8 mouse cellular contexts compared by ENCODE assay signal in genomic region chr10:79553691-79554090, GRCm38 (mm10). TPM values are rescaled to one million over a fixed set of nuclear protein-coding genes. Genes with fewer than 3 reads are reported as not detected.
A peak's percentile ranks its signal among the peaks of the same experiment; 100 is the strongest.
DNase-seq lines count a peak whose midpoint lies in the region; ATAC-seq and TF ChIP-seq lines count a peak whose summit lies in the region.

No protein-coding gene starts in this region.

- peak overlapping the region; percentile 53 for H3ac ChIP-seq in myocyte (ENCODE audit: control insufficient read depth, insufficient read length)

- WGBS in hindbrain, embryonic 15.5 days, result 33% methylated on average over 10 of the region's 10 CpGs

- H3K4me3 ChIP-seq in layer of hippocampus, adult 2 months, result peak overlapping the region; percentile 77
- peak overlapping the region; percentile 90 for H3K4me3 ChIP-seq in hindbrain, embryonic 15.5 days
- H3K4me3 ChIP-seq in myocyte, result peak overlapping the region; percentile 34

- no peaks in the 10 kb centered on the region for H3K27me3 ChIP-seq in hindbrain, embryonic 15.5 days
- no peaks in the 10 kb centered on the region for H3K27me3 ChIP-seq in myocyte (ENCODE audit: control insufficient read depth, insufficient read depth, insufficient read length)

- H3K79me2 ChIP-seq in myocyte (ENCODE audit: control insufficient read depth, insufficient read depth), result peaks cover 12% of the 10 kb centered on the region

- DNase-seq in layer of hippocampus, adult 2 months (ENCODE audit: low spot score in 2 of 2), result no peak
- DNase-seq in layer of hippocampus, adult 9-11 months, result no peak
- peak; percentile 16 for DNase-seq in embryo, embryonic 11 days
- DNase-seq in T-cell, adult 2 months (ENCODE audit: low spot score), result no peak
- no peak for DNase-seq in left cerebral cortex, adult 8-10 months (ENCODE audit: low spot score in 2 of 2)
- DNase-seq in adrenal gland, postnatal 10 days, result no peak

- H3K27ac ChIP-seq in layer of hippocampus, adult 2 months, result no peak overlapping the region
- H3K27ac ChIP-seq in hindbrain, embryonic 15.5 days (replicated peaks), result no peak overlapping the region

- H3K9ac ChIP-seq in hindbrain, embryonic 15.5 days, result peak overlapping the region; percentile 78; the same call in 1 of the 2 replicates

- no peak for ATAC-seq in hindbrain, embryonic 15.5 days (ENCODE audit: low FRiP score, low read depth)

- peaks cover 11% of the 10 kb centered on the region for H3K36me3 ChIP-seq in hindbrain, embryonic 15.5 days
- H3K36me3 ChIP-seq in myocyte (ENCODE audit: control insufficient read depth, insufficient read depth), result no peaks in the 10 kb centered on the region

- TF ChIP-seq POLR2A in myocyte (IDR thresholded peaks at IDR 0.05; ENCODE audit: insufficient read length, low read depth), result no peak

- peaks cover 24% of the 10 kb centered on the region for H3K4me1 ChIP-seq in hindbrain, embryonic 15.5 days (replicated peaks)

- no peaks in the 10 kb centered on the region for H3K9me3 ChIP-seq in hindbrain, embryonic 15.5 days

- TF ChIP-seq CTCF in layer of hippocampus, adult 2 months (conservative IDR thresholded peaks at IDR 0.05), result no peak

- H3K4me2 ChIP-seq in hindbrain, embryonic 15.5 days, result peak overlapping the region; percentile 87
- H3K4me2 ChIP-seq in myocyte (ENCODE audit: low read depth), result peak overlapping the region; percentile 91

TF ChIP-seq in myocyte, 11 proteins besides CTCF, POLR2A, EP300 and RAD21:
- TF ChIP-seq E2F4 (IDR thresholded peaks at IDR 0.05; ENCODE audit: insufficient read depth) (no peak), USF1 (IDR thresholded peaks at IDR 0.05; ENCODE audit: low read depth) (no peak), MYOG (IDR thresholded peaks at IDR 0.05; ENCODE audit: control insufficient read depth in 1 of 3, insufficient read depth in 1 of 3, insufficient read length in 2 of 3, low read depth in 2 of 3) (no peak), TCF12 (IDR thresholded peaks at IDR 0.05; ENCODE audit: insufficient read depth, poor library complexity, severe bottlenecking) (no peak), CEBPB (IDR thresholded peaks at IDR 0.05; ENCODE audit: insufficient read depth, poor library complexity, severe bottlenecking) (no peak), SRF (IDR thresholded peaks at IDR 0.05; ENCODE audit: control insufficient read depth, insufficient read length, low read depth) (no peak), TCF3 (IDR thresholded peaks at IDR 0.05; ENCODE audit: insufficient read length, low read depth) (no peak), MYOD1 (IDR thresholded peaks at IDR 0.05; ENCODE audit: control insufficient read depth in 1 of 3, insufficient read length in 2 of 3, low read depth in 2 of 3) (no peak), REST (IDR thresholded peaks at IDR 0.05; ENCODE audit: insufficient read depth, insufficient read length) (no peak), POLR2AphosphoS2 (IDR thresholded peaks at IDR 0.05; ENCODE audit: insufficient read length, low read depth) (no peak), MAX (IDR thresholded peaks at IDR 0.05; ENCODE audit: low read depth) (no peak)

RNA-seq across cellular contexts. Expression of gene Mier2, which starts 1.3 kb away (rescaled TPM):
- 10 to 100 TPM; 60.1 to 61.6 TPM for total RNA-seq in layer of hippocampus, adult 2 months (2021)
- polyA plus RNA-seq in hindbrain, embryonic 15.5 days (2015; fragmentation: Nextera tagmentation; extraction: Ambion mirVana), result 64.8 and 75.6 TPM in 2 replicates
- polyA plus RNA-seq in myocyte (2012; fragmentation: generic; extraction: Trizol), result 26.6 TPM
- 10 to 100 TPM; 43.1 to 48.8 (median 47.9) TPM for total RNA-seq in left cerebral cortex, adult 8-10 months (2022)
- 10 to 100 TPM; 27.3 to 31.8 TPM for total RNA-seq in adrenal gland, postnatal 10 days (2021)

RNA-seq across cellular contexts. Expression of gene Plpp2, which starts 20.1 kb away (rescaled TPM):
- 1 to 10 TPM; 4.2 to 4.9 TPM for total RNA-seq in layer of hippocampus, adult 2 months (2021)
- 17.7 and 21.9 TPM in 2 replicates for polyA plus RNA-seq in hindbrain, embryonic 15.5 days (2015; fragmentation: Nextera tagmentation; extraction: Ambion mirVana)
- polyA plus RNA-seq in myocyte (2012; fragmentation: generic; extraction: Trizol), result 68.7 TPM
- total RNA-seq in left cerebral cortex, adult 8-10 months (2022), result 1 to 10 TPM; 4.8 to 6.3 (median 6.1) TPM
- total RNA-seq in adrenal gland, postnatal 10 days (2021), result 10 to 100 TPM; 16.4 to 19.4 TPM

RNA-seq across cellular contexts. Expression of gene Theg, which starts 33.4 kb away (rescaled TPM):
- 1 to 10 TPM in 1 of 2 experiments, not detected in 1; 1.2 TPM for total RNA-seq in layer of hippocampus, adult 2 months (2021)
- not detected in 2 replicates for polyA plus RNA-seq in hindbrain, embryonic 15.5 days (2015; fragmentation: Nextera tagmentation; extraction: Ambion mirVana)
- not detected for polyA plus RNA-seq in myocyte (2012; fragmentation: generic; extraction: Trizol)
- 1 to 10 TPM in 1 of 4 experiments, under 1 TPM in 3; 0.33 to 1.3 (median 0.90) TPM for total RNA-seq in left cerebral cortex, adult 8-10 months (2022)
- not detected for total RNA-seq in adrenal gland, postnatal 10 days (2021)

Comparison
In these comparisons a context has a peak if more than half of its experiments do, and no peak if none do; other contexts are left out.
1. H3K4me3 ChIP-seq: peak in every context shown above with its lines; median percentile 90 in hindbrain, embryonic 15.5 days; 77 in layer of hippocampus, adult 2 months; 34 in myocyte.